Mouse (Mus musculus): ENCODE measurements around the gene Rab38. TPM values are rescaled to one million over a fixed set of nuclear protein-coding genes. Genes with fewer than 3 reads are reported as not detected.

Rab38 gene
- total and polyA plus RNA-seq, 2 experiments from 2014 or later, result 0.62 to 1.0 TPM

GRCm38 (mm10) chr7:88425744-88426143 is 4.3 kb upstream of the Rab38 start:
- H3K9ac ChIP-seq, result no peak overlapping the region
- 63% methylated on average over 3 of the region's 3 CpGs for WGBS
- H3K27ac ChIP-seq (ENCODE audit: low read depth, low read length), result no peak overlapping the region
- H3K4me3 ChIP-seq (ENCODE audit: low read depth, low read length), result no peak overlapping the region
- no peak overlapping the region for H3K4me2 ChIP-seq (ENCODE audit: low read depth)
- H3K9me3 ChIP-seq (ENCODE audit: low read length), result no peaks in the 10 kb centered on the region
- H3K36me3 ChIP-seq (ENCODE audit: insufficient read depth), result no peaks in the 10 kb centered on the region
- no peaks in the 10 kb centered on the region for H3K27me3 ChIP-seq (ENCODE audit: insufficient read depth, low read length)
- DNase-seq (no peak), ATAC-seq (no peak)
- H3K4me1 ChIP-seq (ENCODE audit: insufficient read depth), result no peaks in the 10 kb centered on the region
- TF ChIP-seq CTCF (IDR thresholded peaks at IDR 0.05; ENCODE audit: low read depth), result no peak

GRCm38 (mm10) chr7:88427484-88427883 is 2.6 kb upstream of the Rab38 start:
- H3K27ac ChIP-seq (ENCODE audit: low read depth, low read length), result no peak overlapping the region
- no peaks in the 10 kb centered on the region for H3K4me1 ChIP-seq (ENCODE audit: insufficient read depth)
- no peak for TF ChIP-seq CTCF (IDR thresholded peaks at IDR 0.05; ENCODE audit: low read depth)
- H3K4me3 ChIP-seq (ENCODE audit: low read depth, low read length), result no peak overlapping the region
- no peak overlapping the region for H3K9ac ChIP-seq
- H3K27me3 ChIP-seq (ENCODE audit: insufficient read depth, low read length), result no peaks in the 10 kb centered on the region
- H3K4me2 ChIP-seq (ENCODE audit: low read depth), result no peak overlapping the region
- ATAC-seq (no peak), DNase-seq (no peak)
- 92% methylated on average over 3 of the region's 3 CpGs for WGBS
- no peaks in the 10 kb centered on the region for H3K9me3 ChIP-seq (ENCODE audit: low read length)
- no peaks in the 10 kb centered on the region for H3K36me3 ChIP-seq (ENCODE audit: insufficient read depth)

- DNase-seq (no peak), ATAC-seq (no peak)
- Histone ChIP-seq H3K4me1 (ENCODE audit: insufficient read depth) (no peaks in the 10 kb centered on the region), H3K27me3 (ENCODE audit: insufficient read depth, low read length) (no peaks in the 10 kb centered on the region), H3K4me3 (ENCODE audit: low read depth, low read length) (peak overlapping the region; percentile 47), H3K9ac (peak overlapping the region; percentile 36; the same call in 1 of the 2 replicates), H3K36me3 (ENCODE audit: insufficient read depth) (no peaks in the 10 kb centered on the region), H3K27ac (ENCODE audit: low read depth, low read length) (no peak overlapping the region), H3K4me2 (ENCODE audit: low read depth) (peak overlapping the region; percentile 93), H3K9me3 (ENCODE audit: low read length) (no peaks in the 10 kb centered on the region)
- 12% methylated on average over 13 of the region's 13 CpGs for WGBS
- no peak for TF ChIP-seq CTCF (IDR thresholded peaks at IDR 0.05; ENCODE audit: low read depth)
Observed at GRCm38 (mm10) chr7:88430692-88431084, 615 bp downstream of the Rab38 start.

GRCm38 (mm10) chr7:88440301-88440700 is 10.2 kb downstream of the Rab38 start:
- TF ChIP-seq CTCF (IDR thresholded peaks at IDR 0.05; ENCODE audit: low read depth), result no peak
- DNase-seq, result no peak

GRCm38 (mm10) chr7:88442649-88443048 is 12.6 kb downstream of the Rab38 start:
- no peak for TF ChIP-seq CTCF (IDR thresholded peaks at IDR 0.05; ENCODE audit: low read depth)
- Histone ChIP-seq H3K4me3 (ENCODE audit: low read depth, low read length) (no peak overlapping the region), H3K9ac (no peak overlapping the region), H3K27me3 (ENCODE audit: insufficient read depth, low read length) (no peaks in the 10 kb centered on the region), H3K27ac (ENCODE audit: low read depth, low read length) (no peak overlapping the region), H3K9me3 (ENCODE audit: low read length) (no peaks in the 10 kb centered on the region), H3K4me1 (ENCODE audit: insufficient read depth) (no peaks in the 10 kb centered on the region), H3K36me3 (ENCODE audit: insufficient read depth) (no peaks in the 10 kb centered on the region), H3K4me2 (ENCODE audit: low read depth) (no peak overlapping the region)
- ATAC-seq, result no peak
- DNase-seq, result no peak

More at GRCm38 (mm10) chr7:88440301-88440700, 10.2 kb downstream of the Rab38 start:
- Histone ChIP-seq H3K4me1 (ENCODE audit: insufficient read depth) (no peaks in the 10 kb centered on the region), H3K4me2 (ENCODE audit: low read depth) (no peak overlapping the region), H3K27ac (ENCODE audit: low read depth, low read length) (no peak overlapping the region), H3K9me3 (ENCODE audit: low read length) (no peaks in the 10 kb centered on the region), H3K9ac (no peak overlapping the region), H3K36me3 (ENCODE audit: insufficient read depth) (no peaks in the 10 kb centered on the region), H3K27me3 (ENCODE audit: insufficient read depth, low read length) (no peaks in the 10 kb centered on the region), H3K4me3 (ENCODE audit: low read depth, low read length) (no peak overlapping the region)
- ATAC-seq, result no peak

- Histone ChIP-seq H3K27ac (ENCODE audit: low read depth, low read length) (no peak overlapping the region), H3K9ac (no peak overlapping the region), H3K36me3 (ENCODE audit: insufficient read depth) (no peaks in the 10 kb centered on the region), H3K27me3 (ENCODE audit: insufficient read depth, low read length) (no peaks in the 10 kb centered on the region), H3K4me3 (ENCODE audit: low read depth, low read length) (no peak overlapping the region), H3K4me2 (ENCODE audit: low read depth) (no peak overlapping the region), H3K9me3 (ENCODE audit: low read length) (no peaks in the 10 kb centered on the region), H3K4me1 (ENCODE audit: insufficient read depth) (no peaks in the 10 kb centered on the region)
- no peak for DNase-seq
- WGBS, result 81% methylated on average over 4 of the region's 4 CpGs
- TF ChIP-seq CTCF (IDR thresholded peaks at IDR 0.05; ENCODE audit: low read depth), result no peak
- no peak for ATAC-seq
Observed at GRCm38 (mm10) chr7:88443435-88443834, 13.4 kb downstream of the Rab38 start.

- Histone ChIP-seq H3K27ac (ENCODE audit: low read depth, low read length) (no peak overlapping the region), H3K9me3 (ENCODE audit: low read length) (no peaks in the 10 kb centered on the region), H3K4me1 (ENCODE audit: insufficient read depth) (no peaks in the 10 kb centered on the region), H3K4me2 (ENCODE audit: low read depth) (no peak overlapping the region), H3K4me3 (ENCODE audit: low read depth, low read length) (no peak overlapping the region), H3K9ac (no peak overlapping the region), H3K36me3 (ENCODE audit: insufficient read depth) (no peaks in the 10 kb centered on the region), H3K27me3 (ENCODE audit: insufficient read depth, low read length) (no peaks in the 10 kb centered on the region)
- 79% methylated on average over 2 of the region's 2 CpGs for WGBS
- no peak for TF ChIP-seq CTCF (IDR thresholded peaks at IDR 0.05; ENCODE audit: low read depth)
- DNase-seq (no peak), ATAC-seq (no peak)
Observed at GRCm38 (mm10) chr7:88445320-88445903, 15.3 kb downstream of the Rab38 start.
